Mouse (Mus musculus): ENCODE results near the gene Lztfl1. TPM values are rescaled to one million over a fixed set of nuclear protein-coding genes. Genes with fewer than 3 reads are reported as not detected.

Gene Lztfl1
- total and polyA plus RNA-seq, 3 experiments: 1.8 to 78.5 (median 49.3) TPM

- Histone ChIP-seq H3K27me3 (ENCODE audit: insufficient read depth, low read length) (peaks cover 6% of the 10 kb centered on the region), H3K4me3 (ENCODE audit: low read depth, low read length) (no peak overlapping the region), H3K9me3 (replicated peaks) (no peaks in the 10 kb centered on the region), H3K36me3 (replicated peaks) (no peaks in the 10 kb centered on the region), H3K4me1 (ENCODE audit: insufficient read depth, low read depth, low read length) (no peaks in the 10 kb centered on the region)
- TF ChIP-seq TAL1 (conservative IDR thresholded peaks at IDR 0.05; ENCODE audit: low read depth, low read length) (no peak), GATA1 (IDR thresholded peaks at IDR 0.05; ENCODE audit: borderline replicate concordance, low read length) (no peak), GATA2 (IDR thresholded peaks at IDR 0.05; ENCODE audit: borderline replicate concordance, low read depth, low read length) (no peak), POLR2AphosphoS5 (IDR thresholded peaks at IDR 0.05; ENCODE audit: insufficient replicate concordance, low read depth, low read length) (no peak), CTCF (IDR thresholded peaks at IDR 0.05; ENCODE audit: low read depth, low read length) (no peak)
- ATAC-seq (ENCODE audit: extremely low read depth, insufficient number of reproducible peaks, low FRiP score, poor library complexity, severe bottlenecking): no peak
- no peak for DNase-seq (ENCODE audit: low spot score)
These were observed 13.8 kb upstream of the Lztfl1 start for GRCm38 (mm10) chr9:123731271-123731670.

GRCm38 (mm10) chr9:123722737-123723493 is 5.4 kb upstream of the Lztfl1 start:
- Histone ChIP-seq H3K4me3 (ENCODE audit: low read depth, low read length) (no peak overlapping the region), H3K9me3 (replicated peaks) (no peaks in the 10 kb centered on the region), H3K4me1 (ENCODE audit: insufficient read depth, low read depth, low read length) (peaks cover 5% of the 10 kb centered on the region), H3K36me3 (replicated peaks) (no peaks in the 10 kb centered on the region), H3K27me3 (ENCODE audit: insufficient read depth, low read length) (0 out of 2 replicates have a peak, but pooled peaks cover 3% of the 10 kb centered on the region)
- DNase-seq (ENCODE audit: low spot score) (no peak), ATAC-seq (ENCODE audit: extremely low read depth, insufficient number of reproducible peaks, low FRiP score, poor library complexity, severe bottlenecking) (no peak)
- TF ChIP-seq POLR2AphosphoS5 (IDR thresholded peaks at IDR 0.05; ENCODE audit: insufficient replicate concordance, low read depth, low read length): no peak
- TF ChIP-seq CTCF (IDR thresholded peaks at IDR 0.05; ENCODE audit: low read depth, low read length): no peak
- TF ChIP-seq TAL1 (conservative IDR thresholded peaks at IDR 0.05; ENCODE audit: low read depth, low read length): no peak
- no peak for TF ChIP-seq GATA2 (IDR thresholded peaks at IDR 0.05; ENCODE audit: borderline replicate concordance, low read depth, low read length)
- no peak for TF ChIP-seq GATA1 (IDR thresholded peaks at IDR 0.05; ENCODE audit: borderline replicate concordance, low read length)

- H3K27me3 ChIP-seq (ENCODE audit: insufficient read depth, low read length): no peaks in the 10 kb centered on the region
- H3K36me3 ChIP-seq (replicated peaks): peaks cover 14% of the 10 kb centered on the region
- peaks cover 11% of the 10 kb centered on the region; the same call in 1 of the 2 replicates for H3K4me1 ChIP-seq (ENCODE audit: insufficient read depth, low read depth, low read length)
- no peak for ATAC-seq (ENCODE audit: extremely low read depth, insufficient number of reproducible peaks, low FRiP score, poor library complexity, severe bottlenecking)
- TF ChIP-seq GATA2 (IDR thresholded peaks at IDR 0.05; ENCODE audit: borderline replicate concordance, low read depth, low read length): no peak
- TF ChIP-seq POLR2AphosphoS5 (IDR thresholded peaks at IDR 0.05; ENCODE audit: insufficient replicate concordance, low read depth, low read length): no peak
- H3K4me3 ChIP-seq (ENCODE audit: low read depth, low read length): no peak overlapping the region
- H3K9me3 ChIP-seq (replicated peaks): no peaks in the 10 kb centered on the region
- DNase-seq (ENCODE audit: low spot score): no peak
These were observed 1.2 kb downstream of the Lztfl1 start for GRCm38 (mm10) chr9:123716301-123716700.

- no peak overlapping the region for H3K4me3 ChIP-seq (ENCODE audit: low read depth, low read length)
- peaks cover 11% of the 10 kb centered on the region; the same call in 1 of the 2 replicates for H3K4me1 ChIP-seq (ENCODE audit: insufficient read depth, low read depth, low read length)
- no peak for DNase-seq (ENCODE audit: low spot score)
- no peak for ATAC-seq (ENCODE audit: extremely low read depth, insufficient number of reproducible peaks, low FRiP score, poor library complexity, severe bottlenecking)
- H3K9me3 ChIP-seq (replicated peaks): no peaks in the 10 kb centered on the region
- H3K27me3 ChIP-seq (ENCODE audit: insufficient read depth, low read length): no peaks in the 10 kb centered on the region
- H3K36me3 ChIP-seq (replicated peaks): peaks cover 33% of the 10 kb centered on the region
- TF ChIP-seq GATA2 (IDR thresholded peaks at IDR 0.05; ENCODE audit: borderline replicate concordance, low read depth, low read length) (no peak), CTCF (IDR thresholded peaks at IDR 0.05; ENCODE audit: low read depth, low read length) (no peak)
These were observed 4.4 kb downstream of the Lztfl1 start for GRCm38 (mm10) chr9:123713111-123713510.

GRCm38 (mm10) chr9:123709226-123709625 is 8.3 kb downstream of the Lztfl1 start:
- Histone ChIP-seq H3K27me3 (ENCODE audit: insufficient read depth, low read length) (no peaks in the 10 kb centered on the region), H3K4me3 (ENCODE audit: low read depth, low read length) (no peak overlapping the region), H3K4me1 (ENCODE audit: insufficient read depth, low read depth, low read length) (peaks cover 2% of the 10 kb centered on the region; the same call in 1 of the 2 replicates), H3K36me3 (replicated peaks) (peaks cover 44% of the 10 kb centered on the region), H3K9me3 (replicated peaks) (no peaks in the 10 kb centered on the region)
- ATAC-seq (ENCODE audit: extremely low read depth, insufficient number of reproducible peaks, low FRiP score, poor library complexity, severe bottlenecking): no peak
- no peak for DNase-seq (ENCODE audit: low spot score)
- TF ChIP-seq GATA2 (IDR thresholded peaks at IDR 0.05; ENCODE audit: borderline replicate concordance, low read depth, low read length) (no peak), GATA1 (IDR thresholded peaks at IDR 0.05; ENCODE audit: borderline replicate concordance, low read length) (no peak), CTCF (IDR thresholded peaks at IDR 0.05; ENCODE audit: low read depth, low read length) (no peak), POLR2AphosphoS5 (IDR thresholded peaks at IDR 0.05; ENCODE audit: insufficient replicate concordance, low read depth, low read length) (no peak), TAL1 (conservative IDR thresholded peaks at IDR 0.05; ENCODE audit: low read depth, low read length) (no peak)

GRCm38 (mm10) chr9:123701822-123702221 is 15.7 kb downstream of the Lztfl1 start:
- no peak overlapping the region; the same call in 1 of the 2 replicates for H3K4me3 ChIP-seq (ENCODE audit: low read depth, low read length)
- ATAC-seq (ENCODE audit: extremely low read depth, insufficient number of reproducible peaks, low FRiP score, poor library complexity, severe bottlenecking): peak; percentile 92
- H3K27me3 ChIP-seq (ENCODE audit: insufficient read depth, low read length): no peaks in the 10 kb centered on the region
- H3K36me3 ChIP-seq (replicated peaks): peaks cover 26% of the 10 kb centered on the region
- no peak for TF ChIP-seq GATA1 (IDR thresholded peaks at IDR 0.05; ENCODE audit: borderline replicate concordance, low read length)
- TF ChIP-seq TAL1 (conservative IDR thresholded peaks at IDR 0.05; ENCODE audit: low read depth, low read length): peak; percentile 41; the same call in 1 of the 2 replicates
- no peak for DNase-seq (ENCODE audit: low spot score)
- peaks cover 19% of the 10 kb centered on the region for H3K4me1 ChIP-seq (ENCODE audit: insufficient read depth, low read depth, low read length)
- no peaks in the 10 kb centered on the region for H3K9me3 ChIP-seq (replicated peaks)

All from G1E (cell line).